Mouse (Mus musculus) hindbrain, embryonic 16.5 days (tissue): ENCODE results near the gene Gabpa. TPM values are rescaled to one million over a fixed set of nuclear protein-coding genes. Genes with fewer than 3 reads are reported as not detected.

Source experiments
- ATAC-seq: fragments of 200-750 bp; cut with Nextera tagmentation; 2 replicates; pipeline ENCODE4 v1.8.0; 2017; ENCODE audit warnings: moderate TSS enrichment, moderate library complexity
- H3K27ac ChIP-seq: fragments of 300-500 bp; sonication (generic); 2 replicates; pipeline ENCODE4 v1.5.1; 2014; ENCODE audit warnings: low read depth, mild to moderate bottlenecking, control low read depth, low read length, moderate library complexity
- H3K27me3 ChIP-seq: fragments of 300-500 bp; sonication (generic); replicated peaks from 2 replicates; pipeline ENCODE4 v1.6.1; 2014; ENCODE audit warnings: low read length; ENCODE audit not compliant: control insufficient read depth, insufficient read depth
- H3K36me3 ChIP-seq: fragments of 300-500 bp; sonication (generic); 2 replicates; pipeline ENCODE4 v1.6.1; 2014; ENCODE audit warnings: mild to moderate bottlenecking, low read length, moderate library complexity, mixed read lengths; ENCODE audit not compliant: control insufficient read depth, insufficient read depth
- H3K4me1 ChIP-seq: fragments of 300-500 bp; sonication (generic); 2 replicates; pipeline ENCODE4 v1.6.1; 2014; ENCODE audit warnings: low read depth, low read length; ENCODE audit not compliant: control insufficient read depth, insufficient read depth
- H3K4me2 ChIP-seq: fragments of 300-500 bp; sonication (generic); 2 replicates; pipeline ENCODE4 v1.6.1; 2014; ENCODE audit warnings: mild to moderate bottlenecking, low read length, control low read depth, moderate library complexity
- H3K4me3 ChIP-seq: fragments of 300-500 bp; sonication (generic); 2 replicates; pipeline ENCODE4 v1.5.1; 2014; ENCODE audit warnings: mild to moderate bottlenecking, low read length, control low read depth, moderate library complexity
- H3K9ac ChIP-seq: fragments of 300-500 bp; sonication (generic); 2 replicates; pipeline ENCODE4 v1.6.1; 2014; ENCODE audit warnings: low read depth, mild to moderate bottlenecking, control low read depth, low read length, moderate library complexity
- H3K9me3 ChIP-seq: fragments of 300-500 bp; sonication (generic); 2 replicates; pipeline ENCODE4 v1.6.1; 2014; ENCODE audit warnings: mild to moderate bottlenecking, low read length, moderate library complexity; ENCODE audit not compliant: control insufficient read depth
- WGBS: fragments of 180-500 bp; shearing (Covaris S2); extraction: QIAGEN DNeasy Blood & Tissue Kit; methylation state at CpG from one replicate; pipeline ENCODE4 v1.1.7; 2014; 5-methylcytosine and 5-hydroxymethylcytosine counted together
- polyA plus RNA-seq: library from polyadenylated mRNA; unstranded; fragments of >200 nt; fragmentation: Nextera tagmentation; extraction: Ambion mirVana; gene quantifications from 2 replicates; pipeline ENCODE4 v1.2.1, GENCODE M21; 2015

Gene Gabpa
- polyA plus RNA-seq, 1 experiment from 2014 or later: 15.1 TPM

- under 1% methylated on average over 49 of the region's 57 CpGs for WGBS
- ATAC-seq: peak; percentile 69
- H3K4me1 ChIP-seq: peaks cover 22% of the 10 kb centered on the region
- H3K27ac ChIP-seq: peak within 1 kb of the TSS; percentile 95
- H3K4me2 ChIP-seq: peak within 1 kb of the TSS; percentile 94
- no peaks in the 10 kb centered on the region for H3K27me3 ChIP-seq
- no peaks in the 10 kb centered on the region for H3K9me3 ChIP-seq
- H3K4me3 ChIP-seq: peak within 1 kb of the TSS; percentile 93
- H3K9ac ChIP-seq: peak within 1 kb of the TSS; percentile 98
- peaks cover 16% of the 10 kb centered on the region for H3K36me3 ChIP-seq
Measured at GRCm38 (mm10) chr16:84835441-84835822, 707 bp downstream of the Gabpa start, which contains the start of gene Atp5j. TSS of gene Atp5j (minus strand) at chr16:84835625.

- Histone ChIP-seq H3K27ac (peak overlapping the region; percentile 95), H3K4me2 (peak overlapping the region; percentile 94), H3K9me3 (no peaks in the 10 kb centered on the region), H3K4me1 (peaks cover 22% of the 10 kb centered on the region), H3K9ac (peak overlapping the region; percentile 98), H3K36me3 (peaks cover 11% of the 10 kb centered on the region), H3K27me3 (no peaks in the 10 kb centered on the region), H3K4me3 (peak overlapping the region; percentile 93)
- WGBS: 9% methylated on average over 22 of the region's 29 CpGs
- ATAC-seq: peak; percentile 17
Measured at GRCm38 (mm10) chr16:84835823-84836743, 1.4 kb downstream of the Gabpa start.

GRCm38 (mm10) chr16:84838576-84838975 lies 3.9 kb downstream of the Gabpa start:
- Histone ChIP-seq H3K36me3 (peaks cover 7% of the 10 kb centered on the region), H3K27me3 (no peaks in the 10 kb centered on the region), H3K4me3 (no peak overlapping the region), H3K27ac (no peak overlapping the region), H3K9ac (no peak overlapping the region), H3K9me3 (no peaks in the 10 kb centered on the region), H3K4me1 (peaks cover 13% of the 10 kb centered on the region), H3K4me2 (no peak overlapping the region)
- WGBS: 90% methylated on average over 2 of the region's 2 CpGs
- no peak for ATAC-seq

GRCm38 (mm10) chr16:84853492-84853891 lies 18.8 kb downstream of the Gabpa start:
- Histone ChIP-seq H3K4me3 (no peak overlapping the region), H3K27me3 (no peaks in the 10 kb centered on the region), H3K9me3 (no peaks in the 10 kb centered on the region), H3K4me2 (no peak overlapping the region), H3K36me3 (peaks cover 32% of the 10 kb centered on the region), H3K9ac (no peak overlapping the region), H3K27ac (no peak overlapping the region), H3K4me1 (no peaks in the 10 kb centered on the region)
- no peak for ATAC-seq
- WGBS: 95% methylated on average over 6 of the region's 6 CpGs

- WGBS: 94% methylated on average over 8 of the region's 8 CpGs
- no peaks in the 10 kb centered on the region for H3K4me1 ChIP-seq
- no peak overlapping the region for H3K4me2 ChIP-seq
- H3K27me3 ChIP-seq: no peaks in the 10 kb centered on the region
- no peak overlapping the region for H3K4me3 ChIP-seq
- H3K9ac ChIP-seq: no peak overlapping the region
- no peak overlapping the region for H3K27ac ChIP-seq
- no peak for ATAC-seq
- H3K36me3 ChIP-seq: peaks cover 13% of the 10 kb centered on the region
- no peaks in the 10 kb centered on the region for H3K9me3 ChIP-seq
Measured at GRCm38 (mm10) chr16:84864656-84865055, 29.9 kb downstream of the Gabpa start.

- Histone ChIP-seq H3K4me1 (no peaks in the 10 kb centered on the region; the same call in 1 of the 2 replicates), H3K9ac (no peak overlapping the region), H3K4me2 (no peak overlapping the region), H3K9me3 (no peaks in the 10 kb centered on the region), H3K4me3 (no peak overlapping the region), H3K36me3 (no peaks in the 10 kb centered on the region), H3K27ac (no peak overlapping the region), H3K27me3 (no peaks in the 10 kb centered on the region)
- ATAC-seq: no peak
- WGBS: 86% methylated on average over 8 of the region's 8 CpGs
Measured at GRCm38 (mm10) chr16:84873805-84874204, 39.1 kb downstream of the Gabpa start.

GRCm38 (mm10) chr16:84875012-84875717 lies 40.4 kb downstream of the Gabpa start:
- peak; percentile 67 for ATAC-seq
- no peak overlapping the region for H3K27ac ChIP-seq
- peak overlapping the region; percentile 32 for H3K4me2 ChIP-seq
- H3K9me3 ChIP-seq: no peaks in the 10 kb centered on the region
- 72% methylated on average over 24 of the region's 24 CpGs for WGBS
- H3K36me3 ChIP-seq: no peaks in the 10 kb centered on the region
- no peaks in the 10 kb centered on the region for H3K27me3 ChIP-seq
- no peak overlapping the region for H3K9ac ChIP-seq
- no peak overlapping the region for H3K4me3 ChIP-seq
- H3K4me1 ChIP-seq: no peaks in the 10 kb centered on the region; the same call in 1 of the 2 replicates

- Histone ChIP-seq H3K9ac (no peak overlapping the region), H3K4me1 (no peaks in the 10 kb centered on the region; the same call in 1 of the 2 replicates), H3K9me3 (no peaks in the 10 kb centered on the region), H3K4me3 (no peak overlapping the region), H3K36me3 (no peaks in the 10 kb centered on the region), H3K4me2 (no peak overlapping the region), H3K27ac (no peak overlapping the region), H3K27me3 (no peaks in the 10 kb centered on the region)
- no peak for ATAC-seq
- 72% methylated on average over 7 of the region's 7 CpGs for WGBS
Measured at GRCm38 (mm10) chr16:84875718-84876035, 41.0 kb downstream of the Gabpa start.

- H3K9me3 ChIP-seq: no peaks in the 10 kb centered on the region
Measured at GRCm38 (mm10) chr16:84876082-84876481, 41.4 kb downstream of the Gabpa start.

More at GRCm38 (mm10) chr16:84876082-84876481, 41.4 kb downstream of the Gabpa start:
- H3K9ac ChIP-seq: no peak overlapping the region
- no peaks in the 10 kb centered on the region for H3K27me3 ChIP-seq
- no peak overlapping the region for H3K4me3 ChIP-seq
- ATAC-seq: peak; percentile 56; the same call in 1 of the 2 replicates
- 30% methylated on average over 8 of the region's 8 CpGs for WGBS
- no peaks in the 10 kb centered on the region for H3K36me3 ChIP-seq
- H3K4me1 ChIP-seq: no peaks in the 10 kb centered on the region; the same call in 1 of the 2 replicates
- no peak overlapping the region for H3K27ac ChIP-seq
- no peak overlapping the region for H3K4me2 ChIP-seq
